Mouse (Mus musculus): ENCODE results near the gene Syne2.

Syne2 gene

DNA sequence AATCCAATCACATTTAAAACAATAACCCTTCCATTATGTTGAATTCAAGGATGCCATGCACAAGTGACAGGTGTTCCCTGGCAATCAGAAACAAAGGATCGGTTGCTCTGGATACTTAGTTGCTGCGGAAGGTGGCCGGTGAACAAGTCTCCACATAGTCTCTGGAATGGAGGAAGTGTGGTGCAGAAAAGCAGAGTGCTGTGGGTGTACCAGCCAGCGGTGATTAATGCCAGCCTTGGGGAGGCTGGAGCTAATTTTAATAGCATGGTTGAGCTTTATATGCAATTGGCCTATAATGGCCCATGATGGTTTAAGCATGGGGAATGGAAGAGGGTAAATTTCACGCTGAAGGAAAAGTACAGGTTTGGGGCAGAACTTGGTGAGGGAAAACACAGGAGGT, 11.7 kb downstream of the Syne2 start:
- DNase-seq, result no peak

DNA sequence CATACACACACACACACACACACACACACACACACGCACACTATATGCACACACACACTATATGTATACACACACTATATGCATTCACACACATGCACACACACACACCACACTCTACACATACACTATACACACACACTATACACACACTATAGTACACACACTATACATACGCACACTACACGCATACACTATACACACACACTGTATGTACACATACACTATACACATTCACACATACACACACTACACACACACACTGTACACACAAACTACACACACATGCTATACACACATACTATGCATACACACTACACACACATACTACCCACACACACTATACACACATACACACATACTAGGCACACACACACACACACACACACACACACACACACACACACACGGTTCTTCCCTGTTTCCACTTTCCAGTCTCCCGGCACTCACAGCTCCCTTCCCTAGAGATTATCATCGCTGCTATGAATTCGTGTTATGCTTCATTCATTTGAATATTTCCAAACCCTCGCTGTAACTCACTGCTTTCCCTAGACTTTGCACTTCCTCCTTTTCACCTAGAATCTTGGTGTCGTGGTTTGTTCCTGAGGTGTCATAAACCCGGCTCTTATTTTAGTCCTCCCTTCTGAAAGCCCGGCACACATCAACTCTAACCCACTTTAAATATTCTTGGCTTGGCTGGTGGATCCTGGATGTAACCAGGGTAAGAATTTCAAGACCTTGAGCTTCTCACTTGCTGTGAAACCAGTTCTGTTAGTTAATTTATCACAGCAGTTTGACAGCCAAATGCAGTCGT, 15.4 kb downstream of the Syne2 start:
- no peak for DNase-seq

- no peak for DNase-seq
These were observed 16.2 kb downstream of the Syne2 start for GRCm38 (mm10) chr12:75833960-75834729.

- no peak for DNase-seq
These were observed 18.6 kb downstream of the Syne2 start for GRCm38 (mm10) chr12:75836524-75836962.

DNA sequence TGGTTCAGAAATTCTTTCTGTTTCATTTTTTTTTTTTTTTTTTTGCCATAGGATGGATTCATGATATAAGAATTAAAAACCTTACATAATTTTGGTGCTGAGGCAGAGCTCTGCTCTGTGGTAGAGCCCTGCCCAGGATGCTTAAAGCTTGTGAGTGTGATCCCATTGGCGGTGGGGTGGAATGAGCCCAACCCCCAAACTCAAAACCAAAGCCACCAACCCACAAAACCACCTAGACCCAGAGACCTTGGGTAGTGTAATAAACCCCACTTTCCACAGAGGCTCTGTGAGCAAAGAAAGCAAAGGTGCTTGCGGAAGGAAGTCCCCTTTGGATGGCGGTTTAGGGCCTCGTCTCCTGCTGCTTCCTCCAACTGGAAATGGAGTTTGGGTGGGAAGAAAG, 19.5 kb downstream of the Syne2 start:
- no peak for DNase-seq

GRCm38 (mm10) chr12:75839083-75839736, 21.3 kb downstream of the Syne2 start:
- DNase-seq, result no peak

GRCm38 (mm10) chr12:75841183-75841582, 23.2 kb downstream of the Syne2 start:
- DNase-seq, result no peak

GRCm38 (mm10) chr12:75844311-75844710, 26.4 kb downstream of the Syne2 start:
- no peak for DNase-seq

- no peak for DNase-seq
These were observed 27.1 kb downstream of the Syne2 start for GRCm38 (mm10) chr12:75845070-75845469.

DNA sequence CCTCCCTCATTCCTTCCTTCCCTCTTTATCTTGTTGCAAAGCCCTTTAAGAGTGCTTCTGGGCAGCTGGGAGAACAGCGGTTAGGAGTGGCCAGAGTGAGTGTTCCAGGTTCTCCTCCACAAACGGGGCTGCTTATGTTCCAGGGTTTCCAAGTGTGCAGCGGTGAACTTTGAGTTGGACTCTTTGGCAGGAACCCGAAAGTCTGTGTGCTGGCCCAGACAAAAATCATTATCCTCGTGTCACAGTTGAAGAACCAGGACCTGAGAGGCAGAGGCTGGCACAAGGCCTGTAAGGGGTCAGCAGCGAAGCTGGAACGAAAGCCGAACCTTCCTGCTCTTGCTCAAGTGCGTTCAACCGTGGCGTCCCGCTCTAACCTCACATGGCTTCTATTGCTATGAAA, 28.6 kb downstream of the Syne2 start:
- DNase-seq, result no peak

DNA sequence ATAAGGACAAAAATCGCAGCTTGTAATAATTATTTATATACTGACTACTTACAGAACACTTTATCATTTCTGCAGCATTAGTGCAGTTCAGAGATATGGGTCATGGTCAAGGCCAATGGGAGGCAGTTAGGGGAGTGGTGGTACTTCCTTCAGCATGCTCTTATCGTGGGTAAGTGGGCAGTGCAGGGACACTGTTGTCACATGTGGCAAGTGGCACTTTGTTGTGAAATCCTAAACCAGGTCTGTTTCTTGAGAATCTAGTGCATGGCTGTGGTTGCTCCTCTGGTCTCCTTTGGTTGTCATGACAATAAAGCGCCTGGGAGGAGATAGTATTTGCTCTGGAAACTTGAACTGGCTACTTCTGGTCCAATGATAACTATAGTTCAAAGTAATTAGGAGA, 32.3 kb downstream of the Syne2 start:
- DNase-seq, result no peak

DNA sequence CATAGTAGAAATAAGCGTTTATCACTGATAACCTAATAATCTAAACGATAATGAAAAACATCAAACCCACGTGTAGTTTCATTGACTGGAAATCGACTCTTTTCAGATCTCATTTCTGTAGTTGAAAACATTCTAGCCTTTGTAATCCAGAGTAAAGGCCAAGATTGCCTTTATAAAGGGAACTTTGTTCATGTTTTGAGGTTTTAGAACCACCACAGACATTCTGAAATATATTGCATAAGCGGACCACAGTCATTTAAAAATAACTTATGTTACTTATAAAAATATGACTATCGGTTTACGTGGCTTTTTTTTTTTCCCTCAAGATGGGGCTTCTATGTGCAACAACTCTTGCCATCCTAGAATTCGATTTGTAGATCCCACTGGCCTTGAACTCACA, 33.5 kb downstream of the Syne2 start:
- no peak for DNase-seq

DNA sequence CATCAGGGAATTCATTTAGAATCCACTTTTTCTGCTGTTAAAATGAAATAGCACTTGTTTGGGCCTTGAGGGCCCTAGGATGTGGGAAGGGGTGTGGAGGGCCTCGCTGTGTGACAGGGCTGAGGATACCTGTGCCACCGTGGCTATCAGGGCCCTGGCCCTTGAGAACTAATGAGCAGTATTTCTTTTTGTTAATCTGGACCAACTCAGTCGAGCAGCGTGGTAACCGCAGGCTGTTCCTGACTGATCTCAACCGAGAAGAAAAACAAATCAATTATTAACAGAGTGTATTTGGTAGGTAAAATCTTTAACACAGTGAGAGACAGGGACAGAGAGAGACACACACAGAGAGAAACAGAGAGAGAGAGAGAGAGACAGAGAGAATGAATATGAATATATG, 34.5 kb downstream of the Syne2 start:
- no peak for DNase-seq

DNA sequence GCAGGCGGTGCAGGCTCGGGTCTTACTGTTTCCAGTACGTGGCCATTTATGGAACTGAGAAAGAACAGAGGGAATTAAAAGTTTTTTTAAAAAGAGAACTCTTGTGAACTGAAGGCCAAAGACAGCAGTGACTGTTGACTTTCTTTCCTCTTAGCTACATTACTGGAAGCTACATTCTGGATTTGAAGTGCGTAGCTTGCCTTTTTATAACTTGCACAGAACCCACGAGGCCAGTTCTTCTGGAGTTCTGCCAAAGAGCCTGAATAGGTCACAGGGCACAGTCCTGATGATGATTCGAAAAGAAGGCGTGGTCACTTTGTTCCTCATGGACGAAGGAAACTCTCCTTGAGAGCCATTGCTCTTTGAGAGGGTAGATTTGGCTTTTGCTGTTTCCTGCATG, 35.6 kb downstream of the Syne2 start:
- no peak for DNase-seq

- DNase-seq, result no peak
These were observed 37.1 kb downstream of the Syne2 start for GRCm38 (mm10) chr12:75855051-75855453.

- no peak for DNase-seq
These were observed 37.7 kb downstream of the Syne2 start for GRCm38 (mm10) chr12:75855621-75856020.

GRCm38 (mm10) chr12:75856096-75856868, 38.3 kb downstream of the Syne2 start:
- DNase-seq, result no peak

- no peak for DNase-seq
These were observed 42.0 kb downstream of the Syne2 start for GRCm38 (mm10) chr12:75859936-75860335.

DNA sequence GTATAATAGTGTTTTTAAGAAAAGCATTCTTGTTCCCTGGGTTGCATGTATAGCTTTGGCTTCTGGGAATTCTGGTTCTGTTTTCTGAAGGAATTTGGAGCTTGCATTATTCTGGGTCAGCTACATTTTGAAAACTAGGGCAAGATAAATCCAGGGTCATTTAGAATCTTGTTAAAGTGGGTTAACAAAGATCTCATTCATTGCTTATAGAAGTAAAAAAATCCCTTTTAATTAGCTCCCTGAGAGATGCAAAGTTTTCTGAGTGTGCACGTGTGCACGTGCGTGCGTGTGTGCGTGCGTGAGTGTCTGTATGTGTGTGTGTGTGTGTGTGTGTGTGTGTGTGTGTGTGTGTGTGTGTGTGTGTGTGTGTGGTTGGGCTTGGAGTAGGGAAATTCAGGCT, 42.9 kb downstream of the Syne2 start:
- DNase-seq, result no peak

- DNase-seq, result no peak
These were observed 47.2 kb downstream of the Syne2 start for GRCm38 (mm10) chr12:75865166-75865565.

DNA sequence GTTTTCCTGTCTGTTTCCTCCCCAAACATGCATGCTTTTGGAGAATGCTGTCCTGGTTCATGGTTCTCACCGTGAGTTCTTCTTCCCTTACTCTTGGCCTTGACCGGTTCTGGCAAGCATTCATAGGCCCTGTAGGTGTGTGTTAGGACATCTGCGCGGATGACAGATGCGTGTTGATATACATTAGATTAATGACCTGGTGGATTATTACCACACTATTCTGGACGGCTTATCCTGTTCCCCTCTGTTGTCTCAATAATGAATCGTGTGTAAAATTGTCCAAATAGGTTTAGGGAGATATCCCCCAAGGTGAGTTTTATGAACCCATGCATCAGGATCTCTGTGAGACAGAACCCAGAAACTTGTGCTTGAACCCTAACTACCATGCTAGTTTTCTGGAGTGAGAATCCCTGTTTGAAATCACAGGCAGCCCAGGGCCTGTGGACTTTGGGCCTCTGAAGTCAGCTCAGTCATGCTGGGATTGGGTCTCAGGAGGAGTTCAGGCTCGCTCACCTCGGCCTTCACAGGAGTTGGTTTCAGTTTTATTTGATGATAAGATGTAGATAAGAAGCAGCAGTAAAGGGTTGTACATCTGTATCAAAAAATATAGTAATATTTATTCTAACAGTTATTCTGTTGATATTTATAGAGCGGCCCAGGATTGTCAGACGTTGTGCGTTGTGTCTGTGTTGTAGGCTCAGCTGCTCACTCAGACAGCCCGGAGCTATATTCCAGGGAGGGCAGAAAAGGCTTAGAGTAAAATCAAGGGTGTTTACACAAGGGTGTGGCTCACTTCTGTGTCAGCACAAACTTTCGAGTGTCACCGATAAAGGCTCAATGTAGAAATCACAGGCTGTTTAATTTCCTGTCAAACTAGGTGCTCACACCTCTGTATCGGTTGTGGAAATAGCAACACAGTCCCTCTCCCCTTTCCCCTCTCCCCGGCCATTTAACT, 48.8 kb downstream of the Syne2 start:
- DNase-seq, result no peak
